Mouse (Mus musculus): Measurements from ENCODE around the gene Eng.

The Eng gene

GRCm38 (mm10) chr2:32709521-32710137, 63.2 kb downstream of the Eng start:
- DNase-seq (ENCODE audit: low spot score in 2 of 2) = no peak

DNA sequence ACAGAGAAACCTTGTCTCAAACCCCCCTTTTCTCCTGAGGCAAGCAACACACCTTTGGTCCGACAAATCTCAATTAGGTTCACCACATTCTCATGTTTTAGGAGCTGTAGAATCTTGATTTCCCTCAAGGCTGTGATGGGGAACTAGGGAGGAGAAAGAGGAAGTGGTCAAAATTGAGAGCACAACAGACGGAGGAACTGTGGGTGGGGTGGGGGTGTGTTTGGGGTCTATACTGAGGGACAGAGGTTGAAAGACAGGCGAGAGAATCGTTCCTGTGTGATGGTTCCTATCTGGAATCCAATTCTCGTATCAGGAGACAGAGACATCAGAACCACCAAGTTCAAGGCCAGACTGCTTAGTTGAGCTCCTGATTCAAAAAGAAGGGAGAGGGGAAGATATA, 64.0 kb downstream of the Eng start:
- no peak for DNase-seq (ENCODE audit: low spot score in 2 of 2)

- no peak for DNase-seq (ENCODE audit: low spot score in 2 of 2)
These were observed 65.1 kb downstream of the Eng start for GRCm38 (mm10) chr2:32711301-32712056.

DNA sequence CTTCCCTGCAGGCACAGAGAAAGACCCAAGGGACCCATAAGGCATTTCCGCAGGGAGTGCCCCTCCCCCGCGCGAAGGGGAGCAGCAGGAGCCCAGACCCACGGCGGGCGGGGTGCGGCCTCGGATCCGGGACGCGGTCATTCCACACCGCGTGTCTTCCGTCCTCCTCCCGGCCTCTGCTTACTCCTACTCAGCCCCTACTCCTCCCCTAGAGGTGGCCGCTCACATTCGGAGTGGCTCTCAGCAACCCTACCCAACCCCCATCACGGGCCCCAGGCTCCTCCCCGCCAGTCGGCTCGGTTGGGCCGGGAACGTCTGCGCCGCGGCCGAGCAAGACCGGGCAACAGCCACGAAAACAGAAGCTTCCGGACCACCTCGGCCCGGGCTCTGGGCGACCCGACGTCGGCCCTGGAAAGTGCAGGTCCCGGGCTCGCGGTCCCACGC, 65.7 kb downstream of the Eng start:
- DNase-seq (ENCODE audit: low spot score in 2 of 2) = no peak

DNA sequence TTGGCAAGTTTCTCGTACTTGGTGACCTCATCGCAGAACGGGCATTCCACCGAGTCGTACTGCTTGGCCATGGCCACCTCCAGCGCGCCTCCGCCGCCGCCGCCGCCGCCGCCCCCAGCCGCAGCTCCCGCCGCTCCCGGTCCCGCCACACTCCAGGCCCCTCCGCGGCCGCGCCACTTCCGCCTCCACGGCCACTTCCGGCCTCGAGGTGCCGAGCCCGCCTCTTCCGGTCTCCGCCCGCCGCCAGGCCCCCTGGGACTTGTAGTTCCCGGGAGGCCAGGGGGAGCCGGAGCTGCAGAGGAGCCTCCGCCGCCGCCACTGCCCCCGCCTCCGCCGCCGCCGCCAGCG, 66.2 kb downstream of the Eng start:
- peak; percentile 78 to 92 for DNase-seq (ENCODE audit: low spot score in 2 of 2)

DNA sequence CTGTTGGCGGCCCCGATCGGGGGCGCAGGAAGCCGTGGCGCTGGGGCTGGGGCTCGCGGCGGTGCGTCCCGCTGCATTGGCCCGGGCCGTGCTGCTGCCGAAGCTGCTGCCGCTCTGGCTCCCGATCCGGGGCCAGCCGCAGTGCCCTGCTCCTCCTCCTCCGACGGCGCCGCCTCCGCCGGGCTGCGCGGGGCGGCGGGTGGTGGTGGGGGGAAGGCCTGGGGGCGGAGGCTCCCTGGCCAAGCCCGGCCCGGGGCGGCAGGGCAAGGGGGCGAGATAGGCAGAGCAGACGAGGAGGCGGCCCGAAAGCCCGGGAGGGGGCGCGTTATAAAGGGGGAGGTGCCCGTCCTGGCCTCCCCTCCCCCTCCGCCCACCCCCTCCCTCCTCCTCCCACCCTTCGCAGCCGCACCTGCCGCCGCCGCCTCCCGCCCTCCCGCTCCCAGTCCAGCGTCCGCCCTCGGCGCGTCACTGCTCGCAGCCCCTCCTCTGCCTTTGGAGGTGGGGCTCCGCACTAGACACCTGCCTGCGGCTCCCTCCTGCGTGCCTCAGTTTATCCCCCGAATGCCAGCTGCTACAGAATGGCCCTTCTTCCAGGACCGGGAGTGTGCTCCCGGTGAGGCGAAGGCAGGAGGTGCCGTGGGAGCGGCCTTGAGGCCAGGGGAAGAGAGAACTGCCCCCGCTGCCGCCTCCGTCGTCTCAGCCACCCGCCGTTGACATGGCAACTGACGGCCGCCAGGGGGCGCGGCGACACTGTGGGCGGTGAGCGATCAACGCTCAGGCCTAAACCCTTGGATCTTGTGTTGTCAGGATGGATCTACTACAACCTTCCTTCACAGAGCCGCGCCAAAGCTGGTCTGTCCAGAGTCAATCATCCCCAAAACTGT, 66.8 kb downstream of the Eng start, which contains the start of gene Cdk9:
TSS of gene Cdk9 (minus strand) at position 143 of the 884 bp plus-strand sequence.
- DNase-seq (ENCODE audit: low spot score in 2 of 2) = peak; percentile 83 to 94

- DNase-seq (ENCODE audit: low spot score in 2 of 2) = no peak
These were observed 68.0 kb downstream of the Eng start for GRCm38 (mm10) chr2:32714117-32714986.

DNA sequence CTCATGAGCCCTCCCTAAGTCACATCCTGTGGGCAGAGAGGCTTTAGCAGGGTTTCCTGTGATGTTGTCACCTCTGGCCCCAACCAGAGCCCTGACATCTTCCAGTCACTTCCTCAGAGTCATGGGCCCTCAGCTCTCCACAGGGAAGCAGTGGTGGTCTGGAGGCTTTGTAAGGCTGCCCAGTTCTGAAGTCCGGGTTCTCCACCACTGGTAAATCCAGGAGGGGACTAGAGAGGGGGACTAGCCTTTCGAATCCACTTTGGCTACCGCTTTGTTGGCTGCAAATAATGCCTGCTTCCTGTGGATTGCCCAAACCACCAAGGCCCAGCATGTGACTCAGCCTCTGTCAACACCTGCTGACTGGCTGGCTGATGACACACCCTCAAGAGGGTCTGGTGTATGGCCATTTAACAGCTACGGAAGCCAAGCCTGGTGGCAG, 68.6 kb downstream of the Eng start:
- no peak for DNase-seq (ENCODE audit: low spot score in 2 of 2)

DNA sequence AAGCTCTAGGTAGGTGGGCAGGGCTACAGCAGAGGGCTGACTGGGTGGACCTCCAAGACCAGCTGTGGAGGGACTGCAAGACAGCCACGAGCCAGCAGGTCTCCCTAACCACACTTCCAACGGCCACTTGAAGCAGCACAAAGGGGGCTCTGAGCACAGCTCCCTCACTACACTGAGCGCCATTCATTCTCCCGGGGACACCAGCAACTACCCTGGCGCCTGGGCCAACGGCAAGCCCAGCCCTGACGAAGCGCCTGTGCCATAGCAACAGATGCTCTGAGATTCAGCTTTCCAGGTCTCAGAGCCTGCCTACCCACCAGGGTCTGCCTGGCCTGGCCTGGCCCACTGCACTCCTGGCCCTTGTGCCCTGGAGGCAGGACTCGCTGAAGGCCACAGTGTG, 72.4 kb downstream of the Eng start:
- DNase-seq (ENCODE audit: low spot score in 2 of 2) = peak in 1 of 2 experiments; percentile 40

DNA sequence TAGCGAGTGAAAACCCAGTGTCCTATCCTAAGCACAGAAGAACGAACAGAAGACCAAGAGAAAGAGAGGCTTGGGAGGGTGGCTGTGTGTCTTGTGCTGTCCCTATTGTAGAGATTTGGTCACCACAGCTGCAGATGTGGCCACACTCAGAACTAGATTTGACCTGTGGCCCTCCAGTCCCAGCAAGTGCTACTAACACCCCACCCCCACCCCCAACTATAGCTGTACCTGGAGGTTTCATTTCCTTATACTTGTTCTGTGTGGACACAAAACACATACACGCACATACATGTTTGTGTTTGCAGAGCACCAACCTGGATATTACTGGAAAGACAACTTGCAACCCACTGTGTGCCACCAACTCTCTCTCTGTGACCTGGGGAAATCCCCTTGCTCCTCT, 73.7 kb downstream of the Eng start:
- DNase-seq (ENCODE audit: low spot score in 2 of 2) = no peak

DNA sequence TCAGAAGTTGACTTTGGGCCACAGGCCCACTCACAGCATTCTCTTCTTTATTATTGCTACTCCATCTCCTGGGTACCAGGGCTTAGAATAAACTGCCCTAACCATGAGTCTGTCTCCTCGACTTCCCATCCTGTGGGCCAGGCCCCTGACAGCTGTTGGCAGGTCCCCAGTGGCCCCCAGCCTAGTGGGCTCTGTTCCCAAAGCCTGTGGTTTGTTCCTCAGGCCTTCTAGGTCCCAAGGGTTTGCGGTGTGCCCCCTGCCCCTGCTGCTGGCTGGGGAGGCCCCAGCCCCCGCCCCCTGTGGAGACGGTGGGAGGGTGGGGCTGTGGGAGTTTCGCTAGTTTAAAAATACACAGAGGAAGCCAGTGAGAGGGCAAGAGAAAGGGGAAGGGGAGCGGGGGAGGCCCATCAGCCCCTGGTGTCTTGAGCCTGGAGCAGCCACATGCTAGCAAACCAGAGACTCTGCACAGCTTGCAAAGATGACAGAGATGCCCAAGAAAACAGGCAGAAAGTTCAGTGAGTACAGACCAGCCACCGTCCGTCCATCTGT, 74.4 kb downstream of the Eng start, which contains the start of gene Sh2d3c:
TSS of gene Sh2d3c (plus strand) at position 375 of the 549 bp plus-strand sequence.
- no peak for DNase-seq (ENCODE audit: low spot score in 2 of 2)

- DNase-seq (ENCODE audit: low spot score in 2 of 2) = no peak
These were observed 75.7 kb downstream of the Eng start for GRCm38 (mm10) chr2:32722046-32722445.

- DNase-seq (ENCODE audit: low spot score in 2 of 2) = no peak
These were observed 76.2 kb downstream of the Eng start for GRCm38 (mm10) chr2:32722581-32722980.

- no peak for DNase-seq (ENCODE audit: low spot score in 2 of 2)
These were observed 77.8 kb downstream of the Eng start for GRCm38 (mm10) chr2:32724149-32724548.

- DNase-seq (ENCODE audit: low spot score in 2 of 2) = no peak
These were observed 78.7 kb downstream of the Eng start for GRCm38 (mm10) chr2:32724832-32725790.

GRCm38 (mm10) chr2:32727435-32727834, 81.0 kb downstream of the Eng start:
- DNase-seq (ENCODE audit: low spot score in 2 of 2) = peak; percentile 78 to 89

DNA sequence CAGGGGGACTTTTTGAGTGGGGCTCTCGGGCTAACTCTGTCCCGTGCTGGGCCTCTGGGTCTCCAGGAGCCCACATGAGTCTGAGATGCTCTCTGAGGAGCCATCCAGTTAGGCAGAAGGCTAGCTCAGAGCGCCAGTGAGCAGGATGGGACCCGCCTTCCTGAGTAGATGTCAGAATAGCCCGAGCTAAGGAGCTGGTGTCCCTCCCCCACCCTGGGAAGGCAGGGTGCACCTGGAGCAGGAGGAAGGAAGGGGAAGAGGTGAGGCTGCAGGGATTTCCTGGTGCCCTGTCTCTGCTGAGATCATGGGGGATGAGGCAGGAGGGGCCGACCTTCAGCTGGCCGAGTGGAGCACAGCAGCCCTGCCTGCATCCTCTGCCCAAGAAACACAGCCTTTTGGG, 82.1 kb downstream of the Eng start:
- no peak for DNase-seq (ENCODE audit: low spot score in 2 of 2)

- no peak for DNase-seq (ENCODE audit: low spot score in 2 of 2)
These were observed 83.2 kb downstream of the Eng start for GRCm38 (mm10) chr2:32729547-32729946.

- no peak for DNase-seq (ENCODE audit: low spot score in 2 of 2)
These were observed 84.5 kb downstream of the Eng start for GRCm38 (mm10) chr2:32730854-32731253.

- no peak for DNase-seq (ENCODE audit: low spot score in 2 of 2)
These were observed 85.5 kb downstream of the Eng start for GRCm38 (mm10) chr2:32731911-32732310.
